ENCODE assay signal across 9 mouse cellular contexts in the genomic region with DNA sequence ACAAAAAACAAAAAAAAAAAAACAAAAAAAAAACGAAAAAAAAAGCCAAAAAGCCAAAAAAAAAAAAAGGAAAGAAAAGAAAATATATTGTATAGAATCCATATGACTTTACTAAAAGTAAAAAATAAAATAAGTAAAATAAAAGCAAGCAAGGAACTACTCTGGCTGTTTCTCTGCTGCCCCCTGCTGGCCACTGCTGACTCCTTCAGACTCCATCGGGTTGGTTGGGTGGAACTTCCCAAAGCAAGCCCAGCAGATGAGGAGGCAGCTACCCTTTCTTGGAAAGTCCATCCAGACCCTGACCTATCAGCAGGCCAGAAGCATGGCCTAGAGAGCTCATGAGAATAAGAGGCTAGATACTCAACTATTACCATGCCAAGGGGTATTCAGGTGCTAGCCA. TPM values are rescaled to one million over a fixed set of nuclear protein-coding genes. Genes with fewer than 3 reads are reported as not detected.
A peak's percentile ranks its signal among the peaks of the same experiment; 100 is the strongest.
DNase-seq lines count a peak whose midpoint lies in the region; ATAC-seq and TF ChIP-seq lines count a peak whose summit lies in the region.
"Had no signal": no experiment of that assay in that cellular context is flagged by ENCODE, and none has a peak within 500 bp of the region (broad histone marks: within the 10 kb centered on the region; RNA-seq: fewer than 3 reads in every experiment).

No protein-coding gene starts in this region.

- peak; percentile 86 for DNase-seq in heart, embryonic 10.5 days (ENCODE audit: low spot score)
- DNase-seq in heart, postnatal 25 days (ENCODE audit: low spot score): no peak
- DNase-seq in MEL (ENCODE audit: low read depth, low spot score): peak; percentile 83
- DNase-seq in cerebellum, adult 9-10 months: peak; percentile 54
- DNase-seq in gastrocnemius, postnatal 4 days (ENCODE audit: low spot score in 2 of 2): peak; percentile 46 to 71
- DNase-seq in left cerebral cortex, postnatal 10 days (ENCODE audit: extremely low spot score in 1 of 2, low spot score in 2 of 2): peak; percentile 52 to 72
- peak; percentile 72 for DNase-seq in midbrain, postnatal 0 days (ENCODE audit: low spot score)
- DNase-seq in testis, postnatal 10 days (ENCODE audit: low spot score): peak; percentile 88

- no peaks in the 10 kb centered on the region for H3K9me3 ChIP-seq in heart, embryonic 10.5 days
- H3K9me3 ChIP-seq in MEL (replicated peaks; ENCODE audit: insufficient read depth, low read length): no peaks in the 10 kb centered on the region
- H3K9me3 ChIP-seq in midbrain, postnatal 0 days (ENCODE audit: low read length): no peaks in the 10 kb centered on the region
- H3K9me3 ChIP-seq: liver, embryonic 15.5 days had no signal

- intact Hi-C loops in heart, postnatal 25 days (cut with DNase I): no loop called here
- intact Hi-C loops in left cerebral cortex, postnatal 10 days (cut with DNase I): no loop called here

- peak; percentile 55 for TF ChIP-seq RAD21 in MEL (IDR thresholded peaks at IDR 0.05; ENCODE audit: low read depth, low read length)

- no peak for TF ChIP-seq EP300 in MEL (IDR thresholded peaks at IDR 0.05; ENCODE audit: low read depth in 1 of 2, low read length in 2 of 2)

- H3K4me1 ChIP-seq in heart, embryonic 10.5 days: peaks cover 39% of the 10 kb centered on the region
- H3K4me1 ChIP-seq in MEL (ENCODE audit: control insufficient read depth in 1 of 2, insufficient read depth in 2 of 2, low read length in 2 of 2): peaks cover 0 to 9% of the 10 kb centered on the region in 2 experiments; a peak in 3 of 4 replicates
- H3K4me1 ChIP-seq in midbrain, postnatal 0 days (ENCODE audit: insufficient read depth, low read length): no peaks in the 10 kb centered on the region

- H3K4me2 ChIP-seq in midbrain, postnatal 0 days (ENCODE audit: low read depth, low read length, poor library complexity, severe bottlenecking): no peak overlapping the region
- H3K4me2 ChIP-seq: liver, embryonic 15.5 days had no signal

- peaks cover 27% of the 10 kb centered on the region; the same call in 1 of the 2 replicates for H3K27me3 ChIP-seq in heart, embryonic 10.5 days (ENCODE audit: insufficient read depth, poor library complexity, severe bottlenecking)
- H3K27me3 ChIP-seq in MEL (ENCODE audit: control insufficient read depth in 1 of 2, insufficient read depth in 2 of 2, low read length in 2 of 2): peaks cover 0 to 3% of the 10 kb centered on the region in 2 experiments; a peak in 2 of 4 replicates
- no peaks in the 10 kb centered on the region for H3K27me3 ChIP-seq in midbrain, postnatal 0 days (ENCODE audit: insufficient read depth, low read length)
- H3K27me3 ChIP-seq: liver, embryonic 15.5 days had no signal

- WGBS in heart, embryonic 10.5 days: 1% methylated on average over 2 of the region's 2 CpGs
- 3% methylated on average over 2 of the region's 2 CpGs for WGBS in midbrain, postnatal 0 days

- no peak overlapping the region for H3K9ac ChIP-seq in MEL (ENCODE audit: control insufficient read depth, low read depth, low read length, poor library complexity, severe bottlenecking)
- no peak overlapping the region for H3K9ac ChIP-seq in midbrain, postnatal 0 days (replicated peaks; ENCODE audit: low read length, poor library complexity, severe bottlenecking)
- H3K9ac ChIP-seq: liver, embryonic 15.5 days had no signal

- H3K79me2 ChIP-seq in MEL (ENCODE audit: control insufficient read depth, insufficient read depth, low read length, poor library complexity): no peaks in the 10 kb centered on the region

- no peaks in the 10 kb centered on the region for H3K36me3 ChIP-seq in heart, embryonic 10.5 days
- H3K36me3 ChIP-seq in MEL (ENCODE audit: control insufficient read depth in 1 of 2, insufficient read depth in 2 of 2, low read length in 2 of 2): peaks cover 0 to 4% of the 10 kb centered on the region in 2 experiments; a peak in 1 of 4 replicates
- no peaks in the 10 kb centered on the region for H3K36me3 ChIP-seq in midbrain, postnatal 0 days (ENCODE audit: insufficient read depth, low read length)
- H3K36me3 ChIP-seq: liver, embryonic 15.5 days had no signal

- no peak overlapping the region for H3K4me3 ChIP-seq in heart, embryonic 10.5 days
- no peak overlapping the region for H3K4me3 ChIP-seq in MEL (ENCODE audit: control insufficient read depth in 1 of 2, insufficient read depth in 1 of 2, low read depth in 2 of 2, low read length in 2 of 2)
- no peak overlapping the region for H3K4me3 ChIP-seq in midbrain, postnatal 0 days (ENCODE audit: low read depth, low read length)
- H3K4me3 ChIP-seq: liver, embryonic 15.5 days had no signal

- peak; percentile 72 to 95 (median 85) for TF ChIP-seq CTCF in MEL (IDR thresholded peaks at IDR 0.05 in 2 of 3, conservative IDR thresholded peaks at IDR 0.05 in 1 of 3; ENCODE audit: control insufficient read depth in 1 of 3, insufficient read depth in 1 of 3, low read depth in 2 of 3, low read length in 3 of 3, poor library complexity in 1 of 3, severe bottlenecking in 1 of 3)
- peak; percentile 86 for TF ChIP-seq CTCF in midbrain, postnatal 0 days (IDR thresholded peaks at IDR 0.05)

- no peak for ATAC-seq in midbrain, postnatal 0 days (ENCODE audit: low FRiP score)

- no peak overlapping the region for H3K27ac ChIP-seq in heart, embryonic 10.5 days
- H3K27ac ChIP-seq in MEL (ENCODE audit: control insufficient read depth, low read depth, low read length): no peak overlapping the region
- H3K27ac ChIP-seq in midbrain, postnatal 0 days (ENCODE audit: low read depth, low read length): no peak overlapping the region
- H3K27ac ChIP-seq: liver, embryonic 15.5 days had no signal

- no peak for TF ChIP-seq POLR2A in MEL (IDR thresholded peaks at IDR 0.05; ENCODE audit: control insufficient read depth in 1 of 2, insufficient read depth in 1 of 2, low read depth in 1 of 2, low read length in 2 of 2, poor library complexity in 1 of 2)

TF ChIP-seq in MEL, 35 proteins besides CTCF, POLR2A, EP300 and RAD21:
- TF ChIP-seq MEF2A (IDR thresholded peaks at IDR 0.05; ENCODE audit: extremely low read depth, insufficient replicate concordance, low read depth, low read length, poor library complexity, severe bottlenecking) (no peak), SMC3 (IDR thresholded peaks at IDR 0.05; ENCODE audit: low read depth, low read length) (peak; percentile 76), MYC (IDR thresholded peaks at IDR 0.05; ENCODE audit: low read depth, low read length) (no peak), HCFC1 (IDR thresholded peaks at IDR 0.05; ENCODE audit: low read depth, low read length) (no peak), GATA1 (IDR thresholded peaks at IDR 0.05; ENCODE audit: low read depth, low read length) (no peak), NELFE (IDR thresholded peaks at IDR 0.05; ENCODE audit: low read depth, low read length) (no peak), JUND (IDR thresholded peaks at IDR 0.05; ENCODE audit: low read depth, low read length) (0 out of 2 replicates have a peak, but pooled peaks have one; percentile 21), RCOR1 (IDR thresholded peaks at IDR 0.05; ENCODE audit: low read depth, low read length) (no peak), ELF1 (IDR thresholded peaks at IDR 0.05; ENCODE audit: low read depth, low read length) (0 out of 2 replicates have a peak, but pooled peaks have one; percentile 31), ZC3H11A (IDR thresholded peaks at IDR 0.05; ENCODE audit: low read depth, low read length) (peak; percentile 55)
TF ChIP-seq in MEL: peak in this region for 4.

RNA-seq across cellular contexts. Expression of a gene that starts 4.6 kb away (rescaled TPM):
- polyA plus RNA-seq in heart, embryonic 10.5 days (2016; fragmentation: Nextera tagmentation; extraction: Ambion mirVana): 0.23 TPM in 1 of 2 replicates, not detected in the other
- under 1 TPM in 1 of 2 experiments, not detected in 1; 0.11 TPM for total RNA-seq in heart, postnatal 25 days (2021)
- not detected in 2 replicates for total RNA-seq in MEL (2012; rRNA removed)
- polyA plus RNA-seq in MEL (2012; ENCODE audit: insufficient read depth in 1 of 2, insufficient read length in 2 of 2, low read depth in 1 of 2, low replicate concordance in 2 of 2, missing spikeins in 1 of 2): not detected
- total RNA-seq in gastrocnemius, postnatal 4 days (2021): under 1 TPM; 0.12 to 0.36 TPM
- not detected for total RNA-seq in left cerebral cortex, postnatal 10 days (2021)
- not detected in 2 replicates for total RNA-seq in midbrain, postnatal 0 days (2014; rRNA removed)
- polyA plus RNA-seq in midbrain, postnatal 0 days (2015; fragmentation: Nextera tagmentation; extraction: Ambion mirVana): not detected in 2 replicates

RNA-seq across cellular contexts. Expression of a gene that starts 20.4 kb away (rescaled TPM):
- 0.20 and 0.37 TPM in 2 replicates for polyA plus RNA-seq in heart, embryonic 10.5 days (2016; fragmentation: Nextera tagmentation; extraction: Ambion mirVana)
- under 1 TPM; 0.08 TPM for total RNA-seq in heart, postnatal 25 days (2021)
- not detected in 2 replicates for total RNA-seq in MEL (2012; rRNA removed)
- not detected for polyA plus RNA-seq in MEL (2012; ENCODE audit: insufficient read depth in 1 of 2, insufficient read length in 2 of 2, low read depth in 1 of 2, low replicate concordance in 2 of 2, missing spikeins in 1 of 2)
- total RNA-seq in gastrocnemius, postnatal 4 days (2021): 1 to 10 TPM; 2.3 to 2.8 TPM
- total RNA-seq in left cerebral cortex, postnatal 10 days (2021): not detected
- 0.28 and 0.60 TPM in 2 replicates for total RNA-seq in midbrain, postnatal 0 days (2014; rRNA removed)
- 0.11 and 0.15 TPM in 2 replicates for polyA plus RNA-seq in midbrain, postnatal 0 days (2015; fragmentation: Nextera tagmentation; extraction: Ambion mirVana)

RNA-seq across cellular contexts. Expression of a gene that starts 47.9 kb away (rescaled TPM):
- polyA plus RNA-seq in heart, embryonic 10.5 days (2016; fragmentation: Nextera tagmentation; extraction: Ambion mirVana): 3.0 and 5.4 TPM in 2 replicates
- total RNA-seq in heart, postnatal 25 days (2021): under 1 TPM; 0.21 to 0.56 TPM
- total RNA-seq in MEL (2012; rRNA removed): 49.0 and 59.2 TPM in 2 replicates
- 10 to 100 TPM in 1 of 2 experiments, not detected in 1; 63.1 TPM for polyA plus RNA-seq in MEL (2012; ENCODE audit: insufficient read depth in 1 of 2, insufficient read length in 2 of 2, low read depth in 1 of 2, low replicate concordance in 2 of 2, missing spikeins in 1 of 2)
- under 1 TPM; 0.36 to 0.49 TPM for total RNA-seq in gastrocnemius, postnatal 4 days (2021)
- total RNA-seq in left cerebral cortex, postnatal 10 days (2021): 1 to 10 TPM in 1 of 2 experiments, under 1 TPM in 1; 0.77 to 1.4 TPM
- total RNA-seq in midbrain, postnatal 0 days (2014; rRNA removed): 2.1 and 2.6 TPM in 2 replicates
- polyA plus RNA-seq in midbrain, postnatal 0 days (2015; fragmentation: Nextera tagmentation; extraction: Ambion mirVana): 0.75 and 0.78 TPM in 2 replicates

Comparison
In these comparisons a context has a peak if more than half of its experiments do, and no peak if none do; other contexts are left out.
1. RNA of a gene that starts 47.9 kb away (total RNA-seq): 49.0 to 59.2 TPM in MEL; 2.1 to 2.6 TPM in midbrain, postnatal 0 days, 0.77 to 1.4 TPM in left cerebral cortex, postnatal 10 days, 0.21 to 0.56 TPM in heart, postnatal 25 days and 0.36 to 0.49 TPM in gastrocnemius, postnatal 4 days; every median in the first group is over 10 times any median in the second.